Mouse (Mus musculus): ENCODE measurements around the gene Shank2.

GRCm38 (mm10) chr7:144038741-144039140, 37.0 kb downstream of the Shank2 start:
- no peak for TF ChIP-seq CTCF (IDR thresholded peaks at IDR 0.05)
- no peak for TF ChIP-seq POLR2A (IDR thresholded peaks at IDR 0.05; ENCODE audit: insufficient read depth, low read depth, low read length)
- no peak for TF ChIP-seq EP300 (IDR thresholded peaks at IDR 0.05; ENCODE audit: insufficient read depth, low read depth, low read length)

Measured in heart, adult 2 months (tissue).